Mouse (Mus musculus): ENCODE measurements around the gene Hoxd9.
A peak's percentile ranks its signal among the peaks of the same experiment; 100 is the strongest.

Gene Hoxd9

DNA sequence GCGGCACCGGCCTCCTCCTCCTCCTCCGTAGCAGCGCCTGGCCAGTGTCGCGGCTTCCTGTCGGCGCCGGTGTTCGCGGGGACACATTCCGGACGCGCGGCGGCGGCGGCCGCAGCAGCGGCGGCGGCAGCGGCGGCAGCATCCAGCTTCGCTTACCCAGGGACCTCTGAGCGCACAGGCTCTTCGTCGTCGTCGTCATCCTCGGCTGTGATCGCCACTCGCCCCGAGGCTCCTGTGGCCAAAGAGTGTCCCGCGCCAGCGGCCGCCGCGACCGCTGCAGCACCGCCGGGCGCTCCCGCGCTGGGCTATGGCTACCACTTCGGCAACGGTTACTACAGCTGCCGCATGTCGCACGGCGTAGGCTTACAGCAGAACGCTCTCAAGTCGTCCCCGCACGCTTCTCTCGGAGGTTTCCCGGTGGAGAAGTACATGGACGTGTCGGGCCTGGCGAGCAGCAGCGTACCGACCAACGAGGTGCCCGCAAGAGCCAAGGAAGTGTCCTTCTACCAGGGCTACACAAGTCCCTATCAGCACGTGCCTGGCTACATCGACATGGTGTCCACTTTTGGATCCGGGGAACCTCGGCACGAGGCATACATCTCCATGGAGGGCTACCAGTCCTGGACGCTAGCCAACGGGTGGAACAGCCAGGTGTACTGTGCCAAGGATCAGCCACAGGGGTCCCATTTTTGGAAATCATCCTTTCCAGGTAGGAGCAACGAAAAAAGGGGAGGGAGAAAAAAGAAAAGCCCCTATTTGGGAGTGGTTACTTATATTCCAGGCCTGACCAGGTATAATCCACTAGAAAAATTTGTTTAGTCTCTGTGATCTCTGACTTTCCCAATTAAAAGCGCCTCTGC is 28.9 kb upstream of the Hoxd9 start:
- DNase-seq (ENCODE audit: low spot score) = no peak

DNA sequence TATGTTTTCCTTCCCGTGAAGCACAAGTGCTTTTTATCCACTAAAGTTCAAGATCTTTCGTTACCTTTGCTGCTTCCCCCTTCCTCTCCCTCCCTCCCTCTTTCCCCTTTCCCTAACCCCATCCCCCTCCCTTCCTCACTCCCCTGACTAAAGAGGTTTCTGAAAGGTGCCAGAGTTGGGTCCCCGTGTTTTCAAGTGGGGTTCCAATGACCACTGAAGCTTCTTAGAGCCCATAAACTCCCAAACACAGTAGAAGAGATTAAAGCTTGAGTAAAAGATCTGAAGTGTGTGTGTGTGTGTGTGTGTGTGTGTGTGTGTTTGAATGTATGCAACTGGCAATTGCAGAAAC is 28.3 kb upstream of the Hoxd9 start:
- no peak for DNase-seq (ENCODE audit: low spot score)

DNA sequence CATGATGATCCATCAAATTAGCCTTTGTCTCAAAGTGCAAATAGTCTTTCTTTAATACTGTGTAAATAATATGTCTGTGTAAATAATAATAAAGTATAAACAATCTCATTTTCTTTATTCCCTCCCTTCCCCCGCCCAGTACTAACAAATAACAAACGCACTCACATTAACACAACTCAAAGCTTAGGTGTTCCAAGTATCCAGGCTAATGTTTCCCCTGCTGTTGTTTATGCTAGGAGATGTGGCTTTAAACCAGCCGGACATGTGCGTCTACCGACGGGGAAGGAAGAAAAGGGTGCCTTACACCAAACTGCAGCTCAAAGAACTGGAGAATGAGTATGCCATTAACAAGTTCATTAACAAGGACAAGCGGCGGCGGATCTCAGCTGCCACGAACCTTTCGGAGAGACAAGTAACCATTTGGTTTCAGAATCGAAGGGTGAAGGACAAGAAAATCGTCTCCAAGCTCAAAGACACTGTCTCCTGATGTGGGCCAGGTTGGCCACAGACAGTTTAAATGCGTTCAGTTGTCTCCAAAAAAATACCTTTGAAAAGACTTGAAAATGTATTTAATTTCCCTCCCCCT is 27.8 kb upstream of the Hoxd9 start:
- no peak for DNase-seq (ENCODE audit: low spot score)

DNA sequence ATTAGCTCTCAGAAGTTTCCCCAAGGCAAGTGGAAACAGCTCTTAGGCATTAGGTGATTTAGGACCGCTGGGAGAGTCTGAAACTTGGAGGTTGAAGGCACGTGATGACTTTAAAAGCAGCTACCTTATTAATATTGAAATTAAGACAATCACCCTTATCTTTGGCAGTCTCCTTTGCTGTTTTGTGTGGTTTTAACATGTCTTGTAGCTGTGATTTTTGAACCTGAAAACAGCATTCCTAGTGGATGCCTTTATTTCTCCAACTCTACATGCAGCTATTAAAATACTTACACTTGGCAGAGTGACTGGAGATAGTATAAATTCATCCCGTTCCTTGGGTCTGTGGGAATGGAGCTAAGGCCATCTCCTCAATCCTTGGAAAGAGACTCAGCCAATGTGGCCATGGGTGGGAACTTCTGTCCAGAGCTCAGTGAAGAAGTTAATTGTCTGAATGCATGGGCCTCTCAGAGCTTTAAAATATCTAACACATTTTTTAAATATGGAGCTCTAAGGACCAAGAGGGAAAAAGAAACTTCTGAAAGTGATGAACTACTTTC is 26.8 kb upstream of the Hoxd9 start:
- DNase-seq (ENCODE audit: low spot score) = no peak

DNA sequence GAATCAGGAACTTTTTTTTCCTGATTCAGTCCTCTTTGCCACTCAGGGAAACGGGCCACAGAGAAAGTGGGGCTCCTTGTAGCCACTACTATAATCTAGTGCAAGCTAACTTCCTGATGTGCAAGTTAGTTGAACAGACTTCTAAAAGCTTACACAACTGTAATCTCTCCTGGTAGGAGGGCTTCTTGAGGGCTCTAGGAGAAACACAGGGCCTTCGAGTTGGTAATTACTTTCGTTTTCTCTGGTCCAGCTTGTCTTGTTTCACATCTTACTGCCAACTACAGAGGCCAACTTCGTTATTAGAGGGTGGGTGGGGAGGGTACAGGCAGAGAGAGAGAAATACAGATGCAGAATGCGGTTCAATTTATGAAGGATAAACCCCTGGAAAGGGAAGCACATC is 25.7 kb upstream of the Hoxd9 start:
- no peak for DNase-seq (ENCODE audit: low spot score)

DNA sequence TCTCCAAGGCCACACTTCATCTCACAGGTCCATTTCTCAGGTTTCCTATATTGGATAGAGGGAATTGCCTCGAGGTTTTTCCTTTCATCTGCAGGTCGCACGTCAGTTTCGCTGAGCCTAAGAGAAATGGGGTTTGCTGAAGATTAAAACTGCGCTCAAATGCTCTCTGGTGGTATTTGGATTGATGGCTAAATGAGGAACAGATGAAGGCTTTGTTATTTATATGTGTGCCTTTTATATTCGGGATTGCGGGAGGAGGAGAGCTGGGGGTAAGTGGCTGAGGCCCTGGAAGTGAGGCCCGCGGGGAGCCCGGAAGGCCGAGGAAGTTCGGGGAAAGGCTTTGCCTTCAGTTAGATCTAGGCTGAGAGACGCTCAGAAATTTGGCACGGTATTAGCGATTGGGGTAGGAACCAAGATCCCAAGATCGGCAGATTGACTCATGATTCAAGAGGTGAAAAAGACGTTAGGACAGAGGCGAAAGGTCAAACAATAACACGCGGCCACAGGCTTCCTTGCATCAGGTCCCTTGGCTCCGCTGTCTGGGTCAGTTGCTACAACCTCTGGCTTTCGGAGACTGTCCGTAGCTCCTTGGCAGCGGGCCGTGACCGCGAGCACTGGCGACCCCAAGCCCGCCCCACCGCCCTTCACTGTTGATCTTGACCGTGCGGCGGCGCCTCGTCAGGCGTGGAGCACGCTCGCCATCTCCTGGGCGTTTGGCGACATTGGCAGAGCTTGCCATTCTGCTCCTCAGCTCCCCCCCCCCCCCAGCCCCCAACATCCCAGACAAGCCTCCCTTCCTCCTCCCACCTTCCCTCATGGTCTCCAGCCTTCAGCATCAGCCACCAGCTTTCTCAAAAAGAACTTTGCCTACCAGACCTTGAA is 24.8 kb upstream of the Hoxd9 start:
- peak; percentile 23 for DNase-seq (ENCODE audit: low spot score)

DNA sequence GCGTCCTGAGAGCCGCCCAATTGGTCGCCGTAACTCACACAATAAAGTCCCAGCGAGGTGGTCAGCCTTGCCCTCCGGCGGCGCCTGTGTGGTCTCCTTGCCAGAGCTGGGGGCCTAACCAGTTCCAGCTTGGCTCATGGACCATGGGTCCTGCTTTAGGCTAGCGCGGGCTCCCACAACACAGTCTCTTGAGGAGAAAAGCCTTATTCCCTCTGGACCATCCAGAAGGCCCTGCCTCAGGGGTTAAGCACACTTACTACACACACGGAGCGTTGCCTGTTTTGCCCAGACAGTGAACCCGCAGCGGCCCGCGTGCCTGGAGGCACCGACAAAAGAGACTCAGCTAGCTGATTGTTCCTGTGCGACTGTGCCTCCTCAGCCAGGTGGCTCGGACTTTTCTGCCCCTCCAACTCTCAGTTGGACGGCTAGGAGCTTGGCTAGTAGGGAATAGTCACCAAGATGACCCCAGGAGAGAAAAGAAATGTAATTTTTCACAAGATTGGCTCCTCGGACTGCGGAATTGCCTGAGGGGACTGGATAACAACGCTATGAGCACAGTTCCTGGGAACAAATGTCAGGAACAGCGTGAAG is 23.6 kb upstream of the Hoxd9 start:
- DNase-seq (ENCODE audit: low spot score) = no peak

DNA sequence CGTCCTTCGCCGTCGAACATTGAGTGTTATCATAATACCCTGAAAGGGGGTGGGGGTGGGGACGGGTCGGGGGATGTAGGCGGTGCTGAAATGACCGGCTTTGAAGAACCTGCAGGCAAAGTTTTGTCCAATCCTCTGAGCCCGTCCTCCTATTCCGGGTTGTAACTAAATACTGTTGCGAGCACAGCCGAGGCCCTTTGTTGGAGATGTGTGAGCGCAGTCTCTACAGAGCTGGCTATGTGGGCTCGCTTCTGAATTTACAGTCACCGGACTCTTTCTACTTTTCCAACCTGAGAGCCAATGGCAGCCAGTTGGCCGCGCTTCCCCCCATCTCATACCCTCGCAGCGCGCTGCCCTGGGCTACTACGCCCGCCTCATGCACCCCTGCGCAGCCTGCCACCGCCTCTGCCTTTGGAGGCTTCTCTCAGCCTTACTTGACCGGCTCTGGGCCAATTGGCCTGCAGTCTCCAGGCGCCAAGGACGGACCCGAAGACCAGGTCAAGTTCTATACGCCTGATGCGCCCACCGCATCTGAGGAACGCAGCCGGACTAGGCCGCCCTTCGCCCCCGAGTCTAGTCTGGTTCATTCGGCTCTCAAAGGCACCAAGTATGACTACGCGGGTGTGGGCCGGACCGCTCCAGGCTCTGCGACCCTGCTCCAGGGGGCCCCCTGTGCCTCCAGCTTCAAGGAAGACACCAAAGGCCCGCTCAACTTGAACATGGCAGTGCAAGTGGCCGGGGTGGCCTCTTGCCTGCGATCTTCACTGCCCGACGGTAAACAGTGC is 22.5 kb upstream of the Hoxd9 start, which contains the start of gene Hoxd12:
Gene Hoxd12, plus strand, starts transcription at position 133 of the 785 bp plus-strand sequence.
- no peak for DNase-seq (ENCODE audit: low spot score)

DNA sequence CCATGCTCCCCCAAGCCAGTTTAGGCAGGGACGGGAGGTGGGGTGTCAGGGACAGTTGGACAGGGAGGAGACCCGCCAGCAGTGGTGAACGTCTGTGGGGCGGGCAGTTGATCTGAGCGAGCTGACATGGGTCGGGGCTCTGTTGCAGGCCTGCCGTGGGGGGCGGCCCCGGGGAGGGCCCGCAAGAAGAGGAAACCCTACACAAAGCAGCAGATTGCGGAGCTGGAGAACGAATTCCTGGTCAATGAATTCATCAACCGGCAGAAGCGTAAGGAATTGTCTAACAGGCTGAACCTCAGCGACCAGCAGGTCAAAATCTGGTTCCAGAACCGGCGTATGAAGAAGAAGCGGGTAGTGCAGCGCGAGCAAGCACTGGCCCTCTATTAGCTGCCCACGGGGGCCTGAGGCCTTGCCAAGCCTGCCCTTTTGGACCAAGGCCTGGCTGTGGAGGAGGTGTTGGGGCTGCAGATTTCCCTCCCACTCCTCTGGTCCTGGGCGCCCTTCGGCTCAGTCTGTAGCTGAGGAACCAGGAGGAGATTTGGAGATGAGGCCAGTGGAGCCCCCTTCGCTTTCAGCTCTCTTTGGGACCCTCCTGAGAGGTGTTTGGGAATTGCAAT is 21.8 kb upstream of the Hoxd9 start:
- DNase-seq (ENCODE audit: low spot score) = no peak

DNA sequence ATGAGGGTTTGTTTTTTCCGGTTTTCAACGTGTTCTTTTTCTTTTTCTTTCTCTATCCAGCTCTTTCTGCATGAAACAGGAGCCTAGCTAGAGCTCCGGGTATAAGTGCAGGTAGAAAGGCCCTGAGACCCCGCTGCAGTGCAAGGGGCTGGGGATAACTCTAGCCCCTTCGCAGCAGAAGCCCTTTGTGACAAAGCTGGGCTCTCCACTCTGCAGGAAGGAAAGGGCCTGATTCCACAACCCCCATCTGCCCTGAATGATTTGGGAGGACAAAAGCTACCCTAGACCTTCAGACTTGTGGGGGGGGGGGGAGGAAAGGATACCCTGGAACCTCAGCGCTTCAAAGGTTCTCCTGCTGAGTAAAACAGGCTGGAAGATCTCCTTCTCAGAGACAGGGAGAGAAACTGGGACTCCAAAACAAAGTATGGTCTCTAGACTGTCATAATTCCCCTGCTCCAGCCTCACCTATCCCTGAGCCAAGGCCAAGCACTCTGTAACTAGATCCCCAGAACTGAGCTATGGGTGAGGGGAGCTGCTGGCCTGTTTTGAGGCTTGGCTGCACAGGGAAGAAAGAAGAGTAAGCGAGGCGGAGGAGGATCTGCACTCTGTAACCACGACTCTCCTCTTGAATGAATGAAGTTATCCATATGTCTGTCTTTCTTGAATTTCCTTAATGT is 21.0 kb upstream of the Hoxd9 start:
- no peak for DNase-seq (ENCODE audit: low spot score)

DNA sequence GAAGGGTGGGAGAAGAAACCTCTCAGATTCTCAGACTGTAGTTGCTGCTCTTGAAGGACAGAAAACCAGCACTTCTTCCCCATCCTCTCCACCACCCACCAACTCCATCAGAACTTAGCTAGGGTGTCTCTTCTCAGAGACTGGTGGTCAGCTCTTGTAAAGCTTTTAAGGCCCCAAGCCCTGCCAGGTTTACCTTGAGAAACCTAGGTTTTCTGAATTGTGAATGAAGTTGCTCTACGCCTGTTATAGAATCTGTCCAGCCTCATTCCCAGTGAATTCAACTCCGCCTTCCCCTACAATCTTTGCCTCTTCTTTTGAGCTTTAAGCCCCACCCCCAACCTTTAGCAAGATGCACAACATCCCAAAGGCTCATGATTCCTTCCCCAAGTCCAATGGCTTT is 20.4 kb upstream of the Hoxd9 start:
- DNase-seq (ENCODE audit: low spot score) = no peak

DNA sequence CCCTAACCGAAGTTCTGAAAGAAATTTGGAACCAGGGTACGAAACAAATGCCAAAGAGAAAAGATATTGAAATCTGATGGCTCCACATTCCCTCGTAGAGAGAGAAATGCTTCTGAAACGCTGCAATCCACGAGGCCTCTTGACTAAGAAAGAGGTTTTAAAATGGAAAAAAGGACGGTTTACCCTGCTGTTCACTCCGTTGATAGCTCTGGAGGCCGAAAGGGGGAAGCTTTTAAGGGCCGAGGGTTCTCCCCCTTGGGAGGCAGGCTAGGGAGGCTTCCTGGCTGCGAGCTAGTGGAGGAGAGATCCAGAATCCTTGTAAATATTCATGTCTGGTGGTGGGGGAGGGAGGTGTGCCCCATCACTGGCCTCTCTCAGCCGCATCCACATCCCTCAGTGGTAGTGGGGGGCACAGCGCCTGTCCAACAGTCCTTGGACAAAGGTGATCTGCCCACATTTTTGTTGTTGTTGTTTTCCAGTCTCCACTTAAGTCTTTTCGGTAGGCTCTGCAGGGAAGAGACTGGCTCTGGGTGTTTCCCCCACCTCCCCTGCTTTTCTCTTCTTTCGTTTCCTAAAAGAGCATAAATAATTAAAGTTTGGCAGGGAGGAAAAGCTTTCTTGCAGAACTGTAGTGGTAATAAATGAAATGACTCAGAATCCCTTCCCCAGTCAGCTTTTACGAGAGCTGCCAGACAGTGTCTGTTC is 18.5 kb upstream of the Hoxd9 start, which contains the start of gene Hoxd11:
Gene Hoxd11, plus strand, starts transcription at position 667 of the 705 bp plus-strand sequence.
- no peak for DNase-seq (ENCODE audit: low spot score)

DNA sequence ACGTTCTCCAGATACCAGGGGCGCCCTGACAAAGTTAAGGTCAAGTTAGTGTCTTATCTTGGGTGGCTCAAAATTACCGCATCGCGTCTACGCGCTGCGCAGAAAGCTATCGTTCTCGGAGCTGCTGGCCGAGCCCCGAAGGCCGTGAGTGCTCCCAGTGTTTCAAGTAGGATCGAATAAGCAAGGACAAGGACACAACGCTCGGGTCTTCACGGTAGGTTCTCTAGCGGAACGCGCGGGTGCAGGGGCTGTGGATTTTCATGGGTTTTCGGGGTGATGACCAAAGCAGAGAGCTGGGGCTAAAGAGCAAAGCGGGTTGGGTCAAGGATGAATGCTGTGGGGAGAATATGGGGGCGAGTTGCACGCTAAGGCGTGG is 17.9 kb upstream of the Hoxd9 start:
- DNase-seq (ENCODE audit: low spot score) = no peak

DNA sequence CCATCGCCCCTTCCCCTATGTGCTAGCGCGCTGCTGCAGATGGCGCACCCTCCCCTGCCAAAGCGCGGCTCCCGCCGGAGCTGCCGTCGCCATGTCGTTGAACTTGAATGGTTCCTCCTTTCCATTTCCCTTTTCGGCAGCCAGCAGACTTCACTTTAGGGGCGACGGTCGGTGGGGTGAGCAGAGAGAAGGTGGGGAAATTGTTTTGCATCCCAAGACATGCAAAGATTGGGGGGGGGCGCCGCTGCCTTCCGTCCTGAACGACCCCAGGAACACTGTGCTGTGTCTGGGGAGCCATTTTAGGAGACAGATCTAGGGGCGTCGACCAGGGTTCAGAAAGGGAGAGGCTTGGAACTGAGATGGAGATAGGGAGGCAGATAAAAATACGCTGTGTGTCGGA is 17.5 kb upstream of the Hoxd9 start:
- no peak for DNase-seq (ENCODE audit: low spot score)

DNA sequence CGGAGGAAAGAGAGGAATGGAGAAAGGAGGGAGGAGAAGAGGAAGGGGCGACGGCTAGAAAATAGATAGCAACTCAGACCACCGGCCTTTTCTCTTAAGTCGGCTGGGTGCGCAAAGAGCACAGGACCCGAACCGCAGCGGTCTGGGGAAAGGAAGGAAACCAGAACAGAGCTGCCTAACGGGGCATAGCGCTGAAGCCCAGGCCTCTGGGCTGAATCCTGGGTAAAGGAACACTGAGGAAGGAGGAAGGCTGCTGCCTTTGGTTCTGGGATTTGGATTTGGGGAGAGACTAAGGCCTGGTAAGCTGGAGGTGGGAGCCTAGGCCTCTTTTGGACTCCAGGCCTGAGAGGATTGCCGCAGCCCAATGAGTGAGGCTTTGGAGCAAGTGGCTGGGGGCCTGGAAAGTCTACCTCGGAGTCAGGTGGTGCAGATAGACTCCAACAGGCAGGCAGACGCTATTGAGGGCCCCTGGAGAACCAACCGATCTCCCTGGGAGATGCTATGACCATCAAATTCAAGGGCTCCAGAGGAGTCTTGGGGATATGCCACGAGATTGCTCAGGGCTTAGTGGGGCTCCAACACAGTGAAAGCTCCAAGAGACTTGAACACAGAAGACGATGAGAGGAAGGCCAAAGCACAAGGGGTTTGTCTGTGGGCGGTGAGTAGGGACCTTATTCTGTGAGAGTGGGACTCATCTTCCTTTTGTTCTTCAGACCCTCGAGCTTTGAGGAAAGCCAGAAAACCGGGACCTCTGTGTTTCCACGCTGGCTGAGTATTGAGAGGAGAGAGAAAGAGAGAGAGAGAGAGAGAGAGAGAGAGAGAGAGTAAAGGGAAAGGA is 16.7 kb upstream of the Hoxd9 start:
- no peak for DNase-seq (ENCODE audit: low spot score)

DNA sequence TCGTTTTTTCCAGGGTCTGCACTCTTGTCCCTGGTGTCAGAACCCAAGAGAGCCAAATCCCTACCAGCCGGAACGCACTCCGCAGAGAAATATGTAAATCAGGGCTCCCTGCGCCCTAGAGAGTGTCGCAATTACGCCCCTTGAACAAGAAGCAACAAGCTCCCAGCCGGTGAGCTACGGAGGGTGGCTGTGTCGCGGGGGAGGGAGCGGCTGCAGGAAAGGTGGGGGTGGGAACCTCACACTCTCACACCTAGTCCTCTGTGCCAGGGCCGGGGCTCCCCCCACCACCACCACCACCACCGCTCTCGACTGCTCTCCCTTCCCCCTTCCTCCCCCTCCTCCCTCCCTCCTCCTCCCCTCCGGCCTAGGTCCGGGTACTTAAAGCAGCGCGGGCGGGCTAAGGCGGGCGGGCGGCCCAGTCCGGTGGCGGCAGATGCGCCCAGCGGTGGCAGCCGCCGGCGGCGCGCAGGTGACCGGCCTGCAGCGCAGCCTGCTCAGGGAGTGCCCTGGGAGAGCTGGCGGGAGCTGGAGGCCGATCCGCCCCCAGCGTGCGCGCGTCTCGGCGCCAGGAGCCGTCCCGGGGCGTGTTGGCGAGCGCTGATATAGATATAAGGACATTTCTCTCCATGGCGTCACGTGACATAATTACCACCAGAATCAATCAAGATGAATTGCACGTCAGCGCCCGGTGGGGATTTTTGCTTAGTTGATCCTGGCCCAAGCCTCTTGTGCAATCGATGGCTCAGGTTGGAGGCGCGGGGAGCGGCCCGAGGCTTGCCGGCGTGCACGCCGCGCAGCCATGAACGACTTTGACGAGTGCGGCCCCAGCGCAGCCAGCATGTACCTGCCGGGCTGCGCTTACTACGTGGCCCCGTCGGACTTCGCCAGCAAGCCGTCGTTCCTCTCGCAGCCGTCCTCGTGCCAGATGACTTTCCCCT is 15.7 kb upstream of the Hoxd9 start:
- DNase-seq (ENCODE audit: low spot score) = no peak

DNA sequence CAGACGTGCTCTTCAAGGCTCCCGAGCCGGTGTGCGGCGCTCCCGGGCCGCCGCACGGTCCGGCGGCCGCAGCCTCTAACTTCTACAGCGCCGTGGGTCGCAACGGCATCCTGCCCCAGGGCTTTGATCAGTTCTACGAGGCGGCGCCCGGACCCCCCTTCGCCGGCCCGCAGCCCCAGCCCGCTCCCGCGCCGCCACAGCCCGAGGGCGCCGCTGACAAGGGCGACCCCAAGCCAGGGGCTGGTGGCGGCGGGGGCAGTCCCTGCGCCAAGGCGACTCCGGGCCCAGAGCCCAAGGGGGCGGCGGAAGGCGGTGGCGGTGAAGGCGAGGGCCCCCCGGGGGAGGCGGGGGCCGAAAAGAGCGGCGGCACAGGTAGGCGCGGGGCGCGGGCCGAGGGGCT is 14.7 kb upstream of the Hoxd9 start:
- no peak for DNase-seq (ENCODE audit: low spot score)
